Mouse (Mus musculus): ENCODE measurements around the gene Trpc7. TPM values are rescaled to one million over a fixed set of nuclear protein-coding genes. Genes with fewer than 3 reads are reported as not detected.

The Trpc7 gene
- polyA plus RNA-seq, 1 experiment from 2014 or later: 0.31 TPM

DNA sequence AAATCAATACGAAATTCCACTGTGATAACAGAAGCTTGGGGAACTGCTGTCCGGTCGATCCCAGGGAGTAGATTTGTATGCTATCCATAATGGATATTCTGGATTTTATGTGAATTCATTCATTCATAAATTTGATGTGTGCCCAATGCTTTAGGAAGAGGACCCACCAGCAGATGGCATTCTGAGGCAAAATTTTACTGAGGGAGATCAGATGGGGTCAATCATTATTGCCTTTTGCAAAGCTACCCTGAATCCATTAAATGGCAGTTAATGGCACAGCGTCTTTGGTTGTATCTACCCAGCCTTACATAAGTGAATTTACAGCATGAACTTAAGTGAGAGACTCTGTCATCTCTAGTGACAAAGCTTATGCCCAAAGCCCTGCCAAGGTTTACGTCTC is 1.2 kb downstream of the Trpc7 start:
- no peak overlapping the region for H3K27ac ChIP-seq (replicated peaks; ENCODE audit: low read depth, low read length)
- H3K4me1 ChIP-seq (ENCODE audit: control insufficient read depth, insufficient read depth, low read length): no peaks in the 10 kb centered on the region
- no peak for DNase-seq (ENCODE audit: low spot score)
- H3K9ac ChIP-seq (ENCODE audit: low read depth, low read length): no peak overlapping the region
- no peaks in the 10 kb centered on the region for H3K36me3 ChIP-seq (ENCODE audit: control insufficient read depth, insufficient read depth, low read length)
- H3K9me3 ChIP-seq (ENCODE audit: control insufficient read depth, low read length): no peaks in the 10 kb centered on the region
- H3K4me2 ChIP-seq (ENCODE audit: low read depth, low read length): no peak overlapping the region
- ATAC-seq (ENCODE audit: low read depth): no peak
- no peak overlapping the region for H3K4me3 ChIP-seq (ENCODE audit: low read depth, low read length)
- no peaks in the 10 kb centered on the region for H3K27me3 ChIP-seq (replicated peaks; ENCODE audit: control insufficient read depth, insufficient read depth, low read length)
- WGBS: 81% methylated on average over 5 of the region's 5 CpGs

DNA sequence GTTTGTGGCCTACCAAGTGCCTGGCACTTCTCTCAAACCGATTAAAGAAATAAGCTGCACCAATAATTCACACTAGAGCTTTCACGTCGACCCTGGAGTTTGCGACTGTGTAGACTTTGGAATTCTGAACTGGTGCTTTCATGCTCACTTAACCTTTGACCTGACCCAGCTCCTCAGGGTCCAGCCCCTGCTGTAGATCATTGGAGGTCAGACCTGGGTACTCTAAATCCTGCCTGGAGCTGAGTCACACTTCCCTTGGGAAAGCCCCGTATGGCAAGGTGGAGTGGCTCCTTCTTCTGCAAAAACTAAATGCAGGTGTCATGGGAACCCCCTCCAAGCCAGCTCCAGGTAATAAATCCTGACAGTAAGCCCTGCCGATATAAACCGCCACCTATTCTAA is 5.9 kb downstream of the Trpc7 start:
- H3K4me1 ChIP-seq (ENCODE audit: control insufficient read depth, insufficient read depth, low read length): no peaks in the 10 kb centered on the region
- no peak overlapping the region for H3K9ac ChIP-seq (ENCODE audit: low read depth, low read length)
- H3K4me2 ChIP-seq (ENCODE audit: low read depth, low read length): no peak overlapping the region
- no peaks in the 10 kb centered on the region for H3K36me3 ChIP-seq (ENCODE audit: control insufficient read depth, insufficient read depth, low read length)
- H3K9me3 ChIP-seq (ENCODE audit: control insufficient read depth, low read length): no peaks in the 10 kb centered on the region
- no peak for DNase-seq (ENCODE audit: low spot score)
- no peak overlapping the region for H3K4me3 ChIP-seq (ENCODE audit: low read depth, low read length)
- H3K27me3 ChIP-seq (replicated peaks; ENCODE audit: control insufficient read depth, insufficient read depth, low read length): no peaks in the 10 kb centered on the region
- H3K27ac ChIP-seq (replicated peaks; ENCODE audit: low read depth, low read length): no peak overlapping the region
- 45% methylated on average over 7 of the region's 7 CpGs for WGBS
- ATAC-seq (ENCODE audit: low read depth): no peak

DNA sequence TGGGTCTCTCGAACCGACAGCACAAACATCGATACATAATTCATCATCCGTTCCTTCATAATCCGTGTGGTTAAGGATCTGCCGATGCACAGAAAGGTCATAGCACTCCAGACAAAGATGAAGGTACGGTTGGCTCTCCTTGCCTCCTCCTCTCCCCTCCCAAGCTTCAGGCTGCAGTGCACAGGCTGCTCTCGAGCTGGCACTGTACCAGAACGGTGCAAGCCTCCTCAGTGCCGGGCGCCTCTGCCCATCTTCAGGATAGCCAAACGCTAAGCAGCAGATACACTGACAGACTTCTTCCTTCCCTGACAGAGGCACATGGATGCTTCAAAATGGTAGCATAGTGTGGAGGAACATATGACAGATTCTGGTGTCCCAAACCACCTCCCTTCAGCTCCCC is 12.9 kb downstream of the Trpc7 start:
- Histone ChIP-seq H3K27ac (replicated peaks; ENCODE audit: low read depth, low read length) (no peak overlapping the region), H3K36me3 (ENCODE audit: control insufficient read depth, insufficient read depth, low read length) (no peaks in the 10 kb centered on the region), H3K9ac (ENCODE audit: low read depth, low read length) (no peak overlapping the region), H3K4me3 (ENCODE audit: low read depth, low read length) (no peak overlapping the region), H3K4me1 (ENCODE audit: control insufficient read depth, insufficient read depth, low read length) (no peaks in the 10 kb centered on the region), H3K9me3 (ENCODE audit: control insufficient read depth, low read length) (no peaks in the 10 kb centered on the region), H3K27me3 (replicated peaks; ENCODE audit: control insufficient read depth, insufficient read depth, low read length) (no peaks in the 10 kb centered on the region), H3K4me2 (ENCODE audit: low read depth, low read length) (no peak overlapping the region)
- 85% methylated on average over 12 of the region's 12 CpGs for WGBS
- no peak for DNase-seq (ENCODE audit: low spot score)
- no peak for ATAC-seq (ENCODE audit: low read depth)

DNA sequence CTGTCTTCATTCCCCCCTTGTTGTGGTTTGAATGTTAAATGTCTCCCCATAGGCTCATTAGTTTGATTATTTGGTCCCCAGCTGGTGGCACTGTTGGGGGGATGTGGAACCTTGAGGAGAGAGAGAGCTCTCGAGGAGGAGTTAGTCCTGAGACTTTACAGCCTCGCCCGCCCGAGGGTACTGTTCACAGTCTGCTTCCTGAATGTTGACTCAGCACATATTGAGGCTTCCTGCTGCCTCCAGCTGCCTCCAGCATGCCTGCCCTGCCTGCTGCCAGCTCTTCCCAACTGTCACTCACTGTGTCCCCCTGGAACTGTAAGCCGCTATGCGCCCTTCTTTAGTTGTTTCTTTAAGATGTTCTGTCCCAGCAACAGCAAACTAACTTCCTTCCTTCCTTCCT is 31.2 kb downstream of the Trpc7 start:
- Histone ChIP-seq H3K4me1 (ENCODE audit: control insufficient read depth, insufficient read depth, low read length) (peaks cover 13% of the 10 kb centered on the region; the same call in 1 of the 2 replicates), H3K27ac (replicated peaks; ENCODE audit: low read depth, low read length) (no peak overlapping the region), H3K9ac (ENCODE audit: low read depth, low read length) (no peak overlapping the region), H3K4me3 (ENCODE audit: low read depth, low read length) (no peak overlapping the region), H3K36me3 (ENCODE audit: control insufficient read depth, insufficient read depth, low read length) (no peaks in the 10 kb centered on the region), H3K27me3 (replicated peaks; ENCODE audit: control insufficient read depth, insufficient read depth, low read length) (no peaks in the 10 kb centered on the region), H3K4me2 (ENCODE audit: low read depth, low read length) (no peak overlapping the region), H3K9me3 (ENCODE audit: control insufficient read depth, low read length) (no peaks in the 10 kb centered on the region)
- WGBS: 75% methylated on average over 6 of the region's 6 CpGs
- ATAC-seq (ENCODE audit: low read depth) (no peak), DNase-seq (ENCODE audit: low spot score) (no peak)

DNA sequence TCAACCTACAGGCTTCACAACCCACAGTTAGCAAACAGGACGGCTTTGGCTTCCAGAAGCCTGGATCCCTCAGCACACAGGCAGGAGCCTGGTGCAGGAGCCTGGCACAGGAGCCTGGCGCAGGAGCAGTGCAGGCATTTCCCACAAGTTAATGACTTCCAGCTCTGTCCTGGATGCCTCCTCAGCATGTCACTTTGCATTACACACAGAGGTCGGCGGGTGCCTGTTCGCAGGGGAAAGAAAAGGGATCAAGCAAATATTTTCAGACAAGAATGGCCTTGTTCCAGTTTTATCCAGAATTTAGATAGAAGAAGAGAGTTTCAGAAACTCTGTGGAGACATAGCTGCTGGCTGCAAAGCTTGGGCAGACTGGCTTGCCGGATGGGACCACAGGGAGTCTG is 33.8 kb downstream of the Trpc7 start:
- ATAC-seq (ENCODE audit: low read depth) (no peak), DNase-seq (ENCODE audit: low spot score) (peak; percentile 58)
- Histone ChIP-seq H3K27ac (replicated peaks; ENCODE audit: low read depth, low read length) (no peak overlapping the region), H3K36me3 (ENCODE audit: control insufficient read depth, insufficient read depth, low read length) (no peaks in the 10 kb centered on the region), H3K9me3 (ENCODE audit: control insufficient read depth, low read length) (no peaks in the 10 kb centered on the region), H3K4me2 (ENCODE audit: low read depth, low read length) (no peak overlapping the region), H3K27me3 (replicated peaks; ENCODE audit: control insufficient read depth, insufficient read depth, low read length) (no peaks in the 10 kb centered on the region), H3K4me3 (ENCODE audit: low read depth, low read length) (no peak overlapping the region), H3K4me1 (ENCODE audit: control insufficient read depth, insufficient read depth, low read length) (peaks cover 13% of the 10 kb centered on the region; the same call in 1 of the 2 replicates), H3K9ac (ENCODE audit: low read depth, low read length) (no peak overlapping the region)
- WGBS: 22% methylated on average over 6 of the region's 6 CpGs

DNA sequence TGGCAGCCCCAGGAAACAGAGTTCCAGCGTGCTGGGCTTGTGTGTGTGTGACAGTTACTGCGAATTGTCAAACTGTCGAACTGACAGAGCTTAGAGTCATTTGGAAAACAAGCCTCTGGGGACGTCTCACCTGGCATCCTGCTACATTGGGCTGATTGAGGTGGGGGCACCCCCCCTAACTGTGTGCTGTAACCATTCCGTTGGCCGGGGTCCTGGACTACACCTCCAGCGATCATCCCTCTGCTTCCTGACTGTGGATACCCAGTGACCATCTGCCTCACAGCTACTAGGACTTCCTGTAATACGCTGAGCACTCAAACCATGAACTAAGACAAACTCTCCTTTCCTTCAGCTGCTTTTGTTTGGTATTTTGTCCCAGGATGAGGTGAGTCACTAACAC is 41.3 kb downstream of the Trpc7 start:
- Histone ChIP-seq H3K9ac (ENCODE audit: low read depth, low read length) (no peak overlapping the region), H3K9me3 (ENCODE audit: control insufficient read depth, low read length) (no peaks in the 10 kb centered on the region), H3K4me3 (ENCODE audit: low read depth, low read length) (no peak overlapping the region), H3K4me2 (ENCODE audit: low read depth, low read length) (no peak overlapping the region), H3K27ac (replicated peaks; ENCODE audit: low read depth, low read length) (no peak overlapping the region), H3K4me1 (ENCODE audit: control insufficient read depth, insufficient read depth, low read length) (no peaks in the 10 kb centered on the region), H3K36me3 (ENCODE audit: control insufficient read depth, insufficient read depth, low read length) (no peaks in the 10 kb centered on the region), H3K27me3 (replicated peaks; ENCODE audit: control insufficient read depth, insufficient read depth, low read length) (no peaks in the 10 kb centered on the region)
- DNase-seq (ENCODE audit: low spot score): no peak
- WGBS: 65% methylated on average over 8 of the region's 8 CpGs
- no peak for ATAC-seq (ENCODE audit: low read depth)

DNA sequence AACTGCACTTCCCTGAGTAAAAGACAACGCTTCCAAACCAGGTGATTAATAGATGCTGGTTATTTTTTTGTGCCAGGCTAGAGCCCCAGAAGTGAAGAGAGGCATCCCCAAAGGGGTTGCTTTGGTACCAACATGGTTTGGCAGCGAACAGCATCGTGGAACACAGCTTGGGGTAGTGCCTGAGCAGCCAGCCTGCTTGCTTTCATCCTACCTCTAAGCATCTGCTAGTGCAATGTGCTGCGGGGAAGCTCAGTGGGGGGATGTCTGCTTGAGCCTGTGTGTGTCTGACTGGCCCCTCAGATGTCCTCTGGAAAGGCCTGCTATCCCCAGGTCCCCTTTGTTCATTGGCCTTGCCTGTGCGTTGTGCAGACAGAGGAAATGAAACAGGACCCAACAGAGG is 42.4 kb downstream of the Trpc7 start:
- Histone ChIP-seq H3K4me2 (ENCODE audit: low read depth, low read length) (no peak overlapping the region), H3K27ac (replicated peaks; ENCODE audit: low read depth, low read length) (no peak overlapping the region), H3K9ac (ENCODE audit: low read depth, low read length) (no peak overlapping the region), H3K9me3 (ENCODE audit: control insufficient read depth, low read length) (no peaks in the 10 kb centered on the region), H3K27me3 (replicated peaks; ENCODE audit: control insufficient read depth, insufficient read depth, low read length) (no peaks in the 10 kb centered on the region), H3K36me3 (ENCODE audit: control insufficient read depth, insufficient read depth, low read length) (no peaks in the 10 kb centered on the region), H3K4me1 (ENCODE audit: control insufficient read depth, insufficient read depth, low read length) (no peaks in the 10 kb centered on the region), H3K4me3 (ENCODE audit: low read depth, low read length) (no peak overlapping the region)
- 54% methylated on average over 5 of the region's 5 CpGs for WGBS
- DNase-seq (ENCODE audit: low spot score) (no peak), ATAC-seq (ENCODE audit: low read depth) (no peak)

DNA sequence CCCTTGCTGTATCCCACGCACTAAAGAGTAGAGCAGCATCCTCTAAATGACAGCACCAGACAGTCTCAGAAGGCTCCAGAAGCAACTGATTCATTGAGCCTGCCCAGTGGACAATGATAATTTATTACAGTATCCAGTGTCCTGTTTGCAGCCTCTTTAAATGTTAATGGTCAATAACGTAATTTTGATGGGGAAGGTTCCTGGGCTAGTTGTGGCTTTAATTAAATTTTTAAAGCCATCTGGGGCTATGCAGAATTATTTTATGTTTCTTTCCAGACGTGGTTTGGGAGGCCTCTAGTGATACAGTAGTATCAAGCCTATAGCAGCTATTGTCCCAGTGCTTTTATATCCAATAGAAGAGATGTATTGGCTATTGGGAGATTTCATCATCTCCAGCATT is 49.9 kb downstream of the Trpc7 start:
- Histone ChIP-seq H3K9me3 (ENCODE audit: control insufficient read depth, low read length) (no peaks in the 10 kb centered on the region), H3K4me1 (ENCODE audit: control insufficient read depth, insufficient read depth, low read length) (no peaks in the 10 kb centered on the region), H3K27me3 (replicated peaks; ENCODE audit: control insufficient read depth, insufficient read depth, low read length) (no peaks in the 10 kb centered on the region), H3K4me2 (ENCODE audit: low read depth, low read length) (no peak overlapping the region), H3K27ac (replicated peaks; ENCODE audit: low read depth, low read length) (no peak overlapping the region), H3K9ac (ENCODE audit: low read depth, low read length) (no peak overlapping the region), H3K4me3 (ENCODE audit: low read depth, low read length) (no peak overlapping the region), H3K36me3 (ENCODE audit: control insufficient read depth, insufficient read depth, low read length) (no peaks in the 10 kb centered on the region)
- no peak for DNase-seq (ENCODE audit: low spot score)
- 76% methylated on average over 3 of the region's 3 CpGs for WGBS
- ATAC-seq (ENCODE audit: low read depth): no peak

DNA sequence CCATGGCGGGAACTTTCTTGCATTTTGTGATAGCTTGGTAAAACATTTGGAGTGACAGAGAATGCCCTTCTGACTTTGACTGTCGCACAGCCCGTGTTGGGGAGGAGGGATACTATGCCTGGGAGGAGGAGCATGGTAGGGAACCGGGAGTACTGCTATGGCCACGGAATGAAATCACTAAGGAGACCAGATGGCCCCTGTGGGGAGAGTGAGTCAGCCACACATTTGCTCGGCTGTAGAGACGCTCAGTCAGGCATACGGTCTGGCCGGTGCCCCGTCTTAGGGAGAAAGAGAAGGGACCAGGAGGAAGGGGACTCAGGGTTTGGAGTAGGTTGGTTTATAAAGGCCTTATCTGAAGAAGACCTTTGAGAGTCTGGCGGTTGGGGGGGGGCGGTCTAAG is 80.3 kb downstream of the Trpc7 start:
- Histone ChIP-seq H3K4me1 (ENCODE audit: control insufficient read depth, insufficient read depth, low read length) (peaks cover 4% of the 10 kb centered on the region; the same call in 1 of the 2 replicates), H3K27me3 (replicated peaks; ENCODE audit: control insufficient read depth, insufficient read depth, low read length) (no peaks in the 10 kb centered on the region), H3K4me3 (ENCODE audit: low read depth, low read length) (no peak overlapping the region), H3K36me3 (ENCODE audit: control insufficient read depth, insufficient read depth, low read length) (no peaks in the 10 kb centered on the region), H3K27ac (replicated peaks; ENCODE audit: low read depth, low read length) (no peak overlapping the region), H3K9ac (ENCODE audit: low read depth, low read length) (no peak overlapping the region), H3K9me3 (ENCODE audit: control insufficient read depth, low read length) (no peaks in the 10 kb centered on the region), H3K4me2 (ENCODE audit: low read depth, low read length) (no peak overlapping the region)
- 87% methylated on average over 12 of the region's 12 CpGs for WGBS
- DNase-seq (ENCODE audit: low spot score) (no peak), ATAC-seq (ENCODE audit: low read depth) (no peak)
